Mouse (Mus musculus) heart, postnatal 4 days (tissue): Measurements from ENCODE around the gene Tmem11. TPM values are rescaled to one million over a fixed set of nuclear protein-coding genes. Genes with fewer than 3 reads are reported as not detected.
"Not testable (repeated sequence)": the region's sequence is repeated elsewhere in the genome, so short reads cannot be mapped to it uniquely, and the experiment has no call there.

Source experiments
- DNase-seq: peaks from one replicate; pipeline ENCODE4 v3.0.0; 2021
- total RNA-seq, 2 experiments: library from RNA; stranded (reverse); gene quantifications; 2 replicates each; pipeline ENCODE4 v1.2.3; 2021

The Tmem11 gene
- total RNA-seq, 2 experiments from 2014 or later: 37.5 to 43.4 TPM

GRCm38 (mm10) chr11:60882386-60882785 lies 3.3 kb upstream of the Tmem11 start:
- DNase-seq: no peak

GRCm38 (mm10) chr11:60880559-60880958 lies 1.5 kb upstream of the Tmem11 start:
- DNase-seq: no peak

DNA sequence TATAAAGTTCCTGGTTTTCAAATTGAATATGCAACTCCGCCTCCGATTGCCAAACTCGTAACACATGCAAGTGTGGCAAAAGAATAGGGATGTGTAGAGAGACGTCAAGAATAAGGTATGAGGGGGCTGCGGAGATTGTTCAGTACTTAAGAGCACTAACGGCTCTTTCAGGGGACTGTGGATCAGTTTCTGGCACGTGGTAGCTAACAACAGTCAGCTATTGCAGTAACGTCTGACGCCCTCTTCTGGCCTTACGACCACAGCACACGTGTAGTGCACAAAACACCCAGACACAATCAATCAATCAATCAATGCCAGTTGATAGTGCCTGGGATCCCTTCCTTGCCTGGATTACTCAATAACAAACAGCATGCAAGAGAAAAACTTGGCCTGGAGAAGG lies 351 bp upstream of the Tmem11 start:
- DNase-seq: peak; percentile 57

- peak; percentile 73 for DNase-seq
Measured at GRCm38 (mm10) chr11:60878056-60878612, 938 bp downstream of the Tmem11 start.

DNA sequence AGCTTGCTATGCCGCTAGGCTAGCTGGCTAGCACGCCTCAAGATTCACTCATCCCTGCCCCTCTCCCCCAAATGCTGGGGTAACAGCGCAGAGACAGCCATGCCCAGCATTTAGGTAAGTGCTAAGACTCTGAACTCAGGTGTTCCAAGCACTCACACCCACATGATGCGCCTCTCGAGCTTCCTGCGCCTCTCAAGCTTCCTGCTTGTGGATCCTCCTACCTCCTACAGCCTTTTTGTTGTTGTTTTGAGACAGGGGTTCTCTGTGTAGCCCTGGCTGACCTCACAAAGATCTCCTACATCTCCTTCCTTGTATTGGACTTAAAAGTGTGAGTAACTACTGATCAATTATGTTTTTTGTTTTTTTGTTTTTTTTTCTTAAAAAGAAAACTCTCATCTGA lies 6.0 kb downstream of the Tmem11 start:
- DNase-seq: no peak

GRCm38 (mm10) chr11:60871409-60871808 lies 7.7 kb downstream of the Tmem11 start:
- no peak for DNase-seq

DNA sequence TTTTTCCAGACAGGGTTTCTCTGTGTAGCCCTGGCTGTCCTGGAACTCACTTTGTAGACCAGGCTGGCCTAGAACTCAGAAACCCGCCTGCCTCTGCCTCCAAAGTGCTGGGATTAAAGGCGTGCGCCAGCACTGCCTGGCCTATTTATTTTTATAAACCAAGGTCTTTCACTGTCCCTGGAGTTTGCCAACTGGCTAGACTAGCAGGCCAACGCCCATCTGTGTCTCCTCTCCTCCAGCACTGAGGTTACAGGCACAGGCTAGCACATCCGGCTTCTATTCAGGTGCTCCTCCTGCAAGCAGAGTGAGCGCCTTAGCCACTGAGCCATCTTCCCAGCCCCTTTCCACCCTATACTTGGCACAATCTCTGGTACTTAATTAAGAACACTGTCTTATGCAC lies 9.6 kb downstream of the Tmem11 start:
- DNase-seq: not testable (repeated sequence)

- DNase-seq: no peak
Measured at GRCm38 (mm10) chr11:60867904-60868303, 11.2 kb downstream of the Tmem11 start.

DNA sequence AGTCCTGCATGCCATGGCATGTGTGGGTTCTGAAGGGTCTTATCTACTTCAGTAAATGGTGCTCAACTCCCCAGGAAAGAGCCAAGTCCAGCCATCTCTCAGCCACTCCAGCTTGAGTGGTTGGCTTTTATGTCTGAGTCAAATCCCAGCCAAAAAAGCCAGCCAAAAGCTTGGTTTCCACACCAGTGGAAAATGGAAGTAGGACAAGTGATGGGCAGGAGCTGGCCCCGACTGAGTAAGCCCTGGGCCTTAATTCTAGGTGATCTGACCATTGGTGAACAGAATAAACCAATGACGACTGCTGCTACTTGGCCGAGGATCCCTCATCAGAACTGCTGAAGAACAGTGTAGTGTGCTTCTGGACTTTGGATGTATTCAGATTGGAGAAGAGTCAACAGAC lies 11.6 kb downstream of the Tmem11 start:
- no peak for DNase-seq

- no peak for DNase-seq
Measured at GRCm38 (mm10) chr11:60866021-60866420, 13.1 kb downstream of the Tmem11 start.

GRCm38 (mm10) chr11:60864916-60865315 lies 14.2 kb downstream of the Tmem11 start:
- DNase-seq: peak; percentile 35

DNA sequence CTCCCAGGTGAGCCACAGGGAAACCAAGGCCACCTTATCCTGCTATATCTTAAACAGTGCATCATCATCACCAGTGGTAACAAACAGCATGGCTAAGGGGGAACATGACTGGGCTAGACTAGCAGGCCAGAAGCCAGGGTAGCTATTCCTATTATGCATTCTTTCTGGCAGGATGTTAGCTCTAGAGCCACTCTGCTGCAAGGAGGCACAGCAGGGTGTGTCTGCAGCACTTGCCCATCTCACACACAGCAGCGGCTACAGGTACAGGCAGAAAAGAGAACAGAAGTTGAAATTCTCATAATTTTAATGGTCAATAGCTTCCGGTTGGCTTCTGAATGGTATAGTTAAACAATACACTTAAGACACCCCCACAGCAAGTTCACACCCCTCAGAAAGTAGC lies 14.9 kb downstream of the Tmem11 start:
- no peak for DNase-seq

DNA sequence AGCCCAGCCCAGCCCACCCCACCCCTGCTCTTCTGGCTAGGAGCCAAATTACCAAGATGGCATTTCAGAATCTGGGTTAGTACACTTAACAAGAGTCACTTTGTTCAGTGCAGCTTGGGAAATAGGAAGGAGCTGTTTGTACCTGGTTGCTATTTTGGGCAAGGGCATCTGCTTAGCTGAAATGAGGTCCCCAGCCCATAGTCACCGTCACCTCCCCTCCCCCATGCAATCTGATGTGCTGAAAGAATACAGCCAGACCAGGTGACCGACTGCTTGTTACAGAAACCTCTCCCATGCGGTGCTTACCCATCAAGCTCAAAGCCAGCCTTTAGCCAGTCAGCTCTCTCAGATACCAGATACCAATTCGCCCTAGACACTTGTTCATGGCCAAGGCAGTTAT lies 15.9 kb downstream of the Tmem11 start:
- DNase-seq: peak; percentile 37

DNA sequence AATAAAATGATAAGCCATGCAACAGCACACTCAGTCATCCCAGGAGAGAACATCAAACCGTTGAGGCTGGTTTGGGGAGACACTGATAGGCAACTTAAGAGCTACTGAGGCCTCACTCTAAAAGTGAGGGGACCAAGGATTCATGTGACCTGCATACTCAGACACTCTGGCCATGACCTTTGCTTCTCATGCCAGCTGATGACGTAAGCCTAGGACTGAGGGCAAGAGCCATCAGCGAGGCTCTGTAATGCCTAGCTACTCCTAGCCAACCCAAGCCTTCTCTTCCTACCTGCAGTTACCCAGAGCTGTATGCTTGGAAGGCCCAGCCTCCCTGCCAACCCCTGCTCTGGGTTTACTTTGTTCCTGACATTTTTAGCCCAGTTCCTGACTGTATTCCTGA lies 17.1 kb downstream of the Tmem11 start:
- DNase-seq: no peak

GRCm38 (mm10) chr11:60856587-60856986 lies 22.5 kb downstream of the Tmem11 start:
- no peak for DNase-seq

GRCm38 (mm10) chr11:60845415-60845814 lies 33.7 kb downstream of the Tmem11 start:
- DNase-seq: no peak

- DNase-seq: no peak
Measured at GRCm38 (mm10) chr11:60843412-60843811, 35.7 kb downstream of the Tmem11 start.

DNA sequence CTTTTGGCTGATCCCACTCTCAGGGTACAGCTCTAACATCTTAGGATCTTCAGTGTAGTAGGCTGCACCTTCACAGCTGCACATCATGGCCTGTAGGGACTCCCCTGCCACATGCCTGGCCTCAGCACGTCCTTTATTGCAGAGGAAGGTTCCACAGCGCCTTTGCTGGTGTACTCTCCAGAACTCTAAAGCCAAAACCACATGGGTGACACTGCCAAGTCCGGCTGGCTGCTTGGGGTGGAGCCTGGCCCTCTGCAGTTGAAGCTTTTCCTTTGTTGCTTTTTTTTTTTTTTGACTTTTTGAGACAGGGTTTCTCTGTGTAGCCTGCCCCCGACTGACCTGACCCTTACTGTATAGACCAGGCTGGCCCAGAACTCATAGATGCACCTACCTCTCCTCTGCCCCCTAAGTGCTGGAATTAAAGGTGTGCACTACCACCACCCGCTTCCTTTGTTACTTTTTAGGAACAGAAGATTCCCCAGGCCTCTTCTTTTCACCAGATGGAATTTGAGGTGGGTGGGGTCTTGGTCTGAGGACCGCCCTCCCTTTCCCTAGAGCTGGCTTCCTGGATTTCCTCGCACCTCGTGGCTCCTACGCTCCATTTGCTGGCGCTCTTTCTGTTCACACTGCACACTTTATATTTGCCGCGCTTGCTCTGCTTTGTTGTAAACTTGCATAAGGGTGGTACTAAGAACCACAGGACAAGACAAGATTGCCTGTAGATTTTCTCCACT lies 37.4 kb downstream of the Tmem11 start:
- no peak for DNase-seq

GRCm38 (mm10) chr11:60837644-60838406 lies 41.2 kb downstream of the Tmem11 start:
- no peak for DNase-seq

GRCm38 (mm10) chr11:60836897-60837296 lies 42.2 kb downstream of the Tmem11 start:
- DNase-seq: no peak

DNA sequence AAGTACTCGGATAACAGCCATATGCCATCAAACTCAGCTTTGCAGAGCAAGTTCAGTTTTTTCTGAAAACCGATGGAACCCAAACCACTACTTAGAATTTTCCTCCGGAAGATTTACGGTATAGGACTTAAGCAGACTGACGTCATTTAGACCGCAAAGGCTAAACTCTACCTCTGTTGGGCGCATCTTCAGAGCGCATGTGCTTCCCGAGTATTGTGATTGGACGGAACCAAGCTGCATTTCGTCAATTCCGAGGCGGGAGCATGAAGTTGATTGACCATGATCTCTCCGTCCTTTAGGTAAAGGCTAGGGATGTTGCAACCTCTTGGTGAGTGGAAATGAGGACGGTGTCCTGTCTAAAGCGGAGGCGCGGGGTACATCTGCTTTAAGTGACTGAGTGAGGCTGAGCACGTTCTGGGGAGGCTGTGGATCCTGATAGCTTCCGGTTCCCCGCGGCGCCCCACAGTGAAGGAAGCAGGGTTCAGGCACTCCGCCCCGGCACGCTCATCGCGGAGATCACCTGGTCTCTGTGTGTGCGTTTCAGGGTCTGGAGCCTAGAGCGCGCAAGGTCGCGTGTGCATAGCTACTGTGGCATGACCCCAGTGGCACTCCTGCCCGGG lies 48.5 kb downstream of the Tmem11 start, which contains the start of gene Dhrs7b:
TSS of gene Dhrs7b (plus strand) at position 199 of the 620 bp plus-strand sequence.
- DNase-seq: peak; percentile 83

DNA sequence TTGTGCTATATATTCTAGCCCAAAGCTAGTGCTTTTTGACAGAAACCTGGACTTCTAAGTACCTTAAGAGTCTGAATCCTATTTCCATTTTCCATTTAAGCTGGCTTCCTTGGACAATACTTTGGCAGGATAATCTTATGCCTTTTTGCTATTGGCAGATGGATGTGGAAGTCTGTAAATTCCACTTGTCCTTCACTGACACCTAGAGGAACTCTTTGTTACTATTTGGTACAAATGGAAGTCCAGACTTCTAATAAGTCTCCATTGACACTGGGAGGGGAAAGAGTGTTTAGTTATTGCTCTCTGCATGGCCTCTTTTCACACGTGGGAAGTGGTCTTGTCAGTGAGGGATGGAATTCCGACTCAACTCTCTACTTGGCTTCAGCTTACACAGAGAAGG lies 50.2 kb downstream of the Tmem11 start:
- DNase-seq: no peak
